Mouse (Mus musculus) spleen, embryonic (tissue): ENCODE data around the gene Pakap.

Experiments used
- CTCF ChIA-PET: fragments of 350-600 bp; sonication (Branson Sonifier 250); formaldehyde crosslinking; loops from one replicate; lab custom pipeline; 2022; lab: Charles Lee

Pakap gene

DNA sequence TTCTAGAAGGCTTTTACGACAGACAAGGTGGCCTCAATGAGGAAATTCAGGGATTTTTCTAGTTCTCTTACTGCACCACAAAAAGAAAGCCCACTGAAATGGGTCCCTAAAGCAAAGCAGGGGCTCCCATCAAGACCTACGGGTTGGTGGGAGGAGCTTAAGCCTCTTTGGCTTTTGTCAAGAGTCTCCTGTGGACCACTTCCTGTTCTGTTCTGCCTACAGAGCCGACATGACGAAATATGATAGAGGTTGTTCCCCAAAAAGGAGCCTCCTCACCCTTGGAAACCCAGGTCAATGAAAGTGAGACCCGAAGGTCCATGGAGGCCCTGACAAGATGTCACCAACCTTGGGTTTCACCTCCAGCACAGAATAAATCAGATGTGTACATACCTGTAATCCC lies 334.6 kb downstream of the Pakap start:
- CTCF ChIA-PET = interaction anchor here (0.5 to 0.9 kb wide), 4 partner anchors 11 to 234 kb away, joined by 3 read pairs; no protein-coding TSS in a partner anchor

DNA sequence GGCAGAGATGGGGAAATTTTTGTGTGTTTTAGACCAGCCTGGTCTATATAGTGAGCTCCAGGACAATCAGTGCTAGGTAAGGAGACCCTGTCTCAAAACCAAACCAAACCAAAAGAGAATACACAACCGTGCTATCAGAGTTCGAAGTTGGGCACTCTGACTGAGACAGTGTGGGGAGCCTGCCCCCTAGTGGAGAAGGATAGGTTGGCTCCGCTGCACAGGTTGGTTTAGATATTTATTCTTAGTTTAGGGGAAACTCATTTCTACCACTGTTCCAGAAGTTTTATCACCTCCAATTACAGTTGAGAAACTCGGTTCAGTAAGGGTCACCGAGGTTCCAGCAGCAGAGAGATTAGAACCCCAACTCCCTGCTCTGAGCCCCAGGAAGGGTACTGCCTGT lies 336.2 kb downstream of the Pakap start:
- CTCF ChIA-PET = no interaction called here

DNA sequence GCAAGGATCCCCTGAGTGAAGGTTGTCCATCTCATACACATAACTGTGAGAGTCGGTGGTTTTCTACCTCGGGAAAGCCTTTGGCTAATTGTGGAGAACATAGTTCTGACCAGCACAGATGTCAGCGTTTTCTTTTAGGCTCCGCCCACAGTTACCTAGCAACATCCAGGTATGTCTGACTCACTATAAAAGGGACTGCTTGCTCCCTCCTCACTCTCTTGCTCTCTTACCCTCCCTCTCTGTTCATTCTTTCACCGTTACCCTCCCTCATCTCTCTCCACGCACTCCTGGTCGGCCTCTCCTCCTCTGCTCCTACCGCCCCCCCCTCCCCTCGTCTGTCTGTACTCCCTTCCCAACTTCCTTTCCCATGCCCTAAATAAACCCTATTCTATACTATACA lies 336.7 kb downstream of the Pakap start:
- CTCF ChIA-PET = interaction anchor here (1.0 kb wide), 1 partner anchor 234 kb away, joined by 3 read pairs; no protein-coding TSS in a partner anchor

DNA sequence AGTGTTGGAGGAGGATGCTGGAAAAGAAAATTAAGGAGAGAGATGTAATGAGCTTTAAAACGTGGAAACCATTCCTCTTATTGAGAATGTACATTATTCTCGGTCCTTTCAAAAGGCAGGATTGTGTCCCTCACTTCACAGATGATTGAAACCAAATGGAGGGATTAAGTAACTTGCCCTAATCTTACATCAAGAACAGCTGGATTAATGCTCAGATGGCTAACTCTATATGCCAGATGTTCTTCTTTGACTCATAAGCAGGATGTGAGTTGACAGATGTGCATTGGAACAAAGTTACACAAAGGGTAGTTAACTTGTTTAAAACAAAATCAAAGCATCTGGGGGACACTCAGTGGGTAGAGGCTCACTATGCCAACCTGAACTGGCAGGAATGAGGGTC lies 338.7 kb downstream of the Pakap start:
- CTCF ChIA-PET = no interaction called here

DNA sequence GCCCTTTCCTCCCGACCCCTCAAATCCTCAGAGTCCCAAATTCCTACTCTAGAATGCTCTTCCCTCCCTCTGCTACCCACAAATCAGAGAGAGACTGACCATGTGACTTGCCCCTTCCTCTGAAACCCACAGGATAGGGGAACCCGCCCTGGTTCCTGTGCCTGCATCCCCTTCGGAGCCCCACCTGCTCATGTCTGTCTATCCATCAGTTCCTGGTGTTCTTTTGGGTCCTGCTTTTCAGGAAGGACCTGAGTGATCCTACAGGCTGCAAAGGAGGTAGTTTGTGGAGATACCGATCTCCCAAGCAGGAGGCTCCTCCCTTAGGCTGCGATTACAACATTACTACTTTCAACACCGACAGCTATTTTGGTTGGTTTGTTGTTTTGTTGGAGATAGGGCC lies 340.9 kb downstream of the Pakap start:
- CTCF ChIA-PET = interaction anchor here (0.6 kb wide), 1 partner anchor 67 kb away, joined by 7 read pairs; no protein-coding TSS in a partner anchor

DNA sequence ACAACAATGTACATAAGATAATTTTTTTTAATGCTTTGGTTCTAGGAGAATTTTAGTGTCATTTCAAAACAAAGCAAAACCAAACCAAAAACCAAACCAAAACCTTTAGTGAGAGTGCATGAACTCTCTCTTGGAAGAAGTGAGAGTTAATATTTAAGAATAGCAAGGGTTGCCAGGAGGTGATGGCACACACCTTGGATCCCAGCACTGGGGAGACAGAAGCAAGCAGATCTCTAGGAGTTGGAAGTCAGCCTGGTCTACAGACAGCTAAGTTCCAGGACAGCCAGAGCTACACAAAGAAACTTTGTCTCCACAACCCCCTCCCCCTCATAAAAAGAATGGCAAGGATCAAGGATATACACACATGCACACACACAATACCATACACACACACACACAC lies 345.0 kb downstream of the Pakap start:
- CTCF ChIA-PET = interaction anchor here (0.6 kb wide), 2 partner anchors 49 to 871 kb away, joined by 3 to 5 read pairs; no protein-coding TSS in a partner anchor

DNA sequence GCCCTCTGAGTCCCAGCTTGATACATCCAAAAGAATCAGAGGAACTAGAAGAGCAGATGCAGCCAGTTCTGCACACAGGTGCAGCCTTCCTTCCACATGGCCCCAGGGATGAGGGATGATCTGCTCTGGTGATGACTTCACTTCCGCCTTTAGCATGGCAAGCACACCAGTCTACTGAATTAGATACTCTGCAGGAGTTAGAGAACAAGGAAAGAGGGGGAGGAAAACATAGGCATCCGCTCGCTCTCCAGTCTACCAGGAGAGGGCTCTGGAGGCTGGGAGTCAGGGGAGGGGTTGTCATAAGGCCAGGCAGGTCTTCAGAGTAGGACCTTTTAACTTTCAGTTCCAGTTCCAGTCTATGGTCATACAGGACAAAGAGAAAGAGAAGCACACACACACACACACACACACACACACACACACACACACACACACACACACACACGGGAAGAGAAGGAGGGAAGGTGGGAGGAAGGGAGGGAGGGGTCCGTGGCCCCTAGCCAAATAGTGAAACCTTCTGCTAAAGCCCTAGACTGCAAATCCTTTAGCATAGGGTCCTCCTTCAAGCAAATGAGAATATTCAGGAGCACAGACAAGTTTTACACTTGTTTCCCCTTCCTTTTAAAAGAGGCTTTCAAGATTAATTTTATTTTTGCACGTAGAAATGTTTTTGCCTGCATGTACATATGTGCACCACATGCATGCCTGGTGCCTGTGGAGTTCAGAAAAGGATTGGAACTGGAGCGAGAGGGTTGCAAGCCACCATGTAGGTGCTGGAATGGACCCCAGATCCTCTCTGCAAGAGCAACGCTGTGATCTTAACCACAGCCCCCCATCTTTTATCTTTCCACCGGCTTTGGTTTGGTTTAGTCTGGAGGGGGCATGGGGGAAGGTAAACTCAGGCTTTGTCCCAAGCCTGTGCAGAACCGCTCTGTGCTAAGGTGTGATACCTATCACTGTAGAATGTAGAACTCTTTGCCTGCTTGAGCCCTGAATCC lies 346.5 kb downstream of the Pakap start:
- CTCF ChIA-PET = interaction anchor here (0.5 kb wide), 1 partner anchor 12 kb away, joined by 3 read pairs; no protein-coding TSS in a partner anchor

DNA sequence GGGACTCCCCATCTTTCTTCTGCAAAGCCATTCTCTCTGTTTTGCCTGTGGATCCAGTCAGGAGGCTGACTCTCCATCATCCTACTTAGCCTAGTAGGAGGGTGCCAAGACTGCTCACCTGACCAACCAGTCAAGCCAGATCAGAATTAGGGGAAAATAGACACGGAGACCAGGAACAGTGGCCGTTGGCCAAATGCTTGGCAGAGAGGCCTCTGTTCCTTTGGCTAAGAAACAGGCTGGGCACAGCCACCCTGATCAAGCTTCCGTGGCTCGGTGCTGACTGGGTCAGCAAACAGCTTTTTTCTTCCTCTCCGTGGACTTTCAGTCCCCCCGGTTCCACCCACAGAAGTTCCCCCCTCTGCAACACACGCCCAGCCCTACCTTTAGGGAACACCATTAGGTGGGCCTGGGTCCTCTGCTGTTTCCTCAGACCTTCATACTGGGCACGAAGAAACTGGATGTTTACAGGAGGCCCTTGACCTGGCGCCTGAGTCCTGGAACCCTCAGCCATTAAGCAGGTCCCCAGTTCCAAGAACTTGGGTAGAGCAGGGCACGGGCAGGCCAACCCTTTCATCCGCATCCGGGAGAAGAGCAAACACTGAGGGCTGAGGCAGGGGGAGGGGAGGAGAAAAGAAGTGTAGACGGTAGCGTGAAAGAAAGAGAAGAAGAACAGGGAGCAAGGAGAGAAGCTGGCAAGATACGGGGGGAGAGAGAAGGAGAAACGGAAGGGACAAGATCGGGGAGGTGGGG lies 347.4 kb downstream of the Pakap start:
- CTCF ChIA-PET = no interaction called here

DNA sequence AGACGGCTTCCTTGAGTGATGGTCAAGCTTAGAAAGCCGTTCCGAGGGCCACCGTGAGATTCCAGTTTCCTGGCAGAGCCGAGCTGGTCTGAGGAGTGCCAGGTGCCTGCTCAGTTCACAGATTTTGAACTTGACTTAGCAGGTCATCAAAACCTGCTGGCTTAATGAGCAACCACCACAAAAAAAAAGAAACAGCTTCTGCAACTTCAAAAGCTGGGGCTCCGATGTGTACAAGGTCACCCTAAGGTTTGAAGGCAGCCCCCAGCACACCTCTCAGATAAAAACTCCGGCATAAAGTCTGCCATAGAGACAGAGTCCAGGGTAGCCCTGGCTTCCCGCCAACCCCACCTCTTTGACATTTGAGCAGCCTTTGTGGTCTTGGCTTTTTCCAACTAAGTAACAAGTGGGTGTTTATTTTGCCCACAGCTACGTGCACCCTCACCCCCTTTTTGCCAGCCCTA lies 348.3 kb downstream of the Pakap start, which contains the start of gene D630039A03Rik:
TSS of gene D630039A03Rik (minus strand) at position 97 of the 461 bp plus-strand sequence.
- CTCF ChIA-PET = no interaction called here

DNA sequence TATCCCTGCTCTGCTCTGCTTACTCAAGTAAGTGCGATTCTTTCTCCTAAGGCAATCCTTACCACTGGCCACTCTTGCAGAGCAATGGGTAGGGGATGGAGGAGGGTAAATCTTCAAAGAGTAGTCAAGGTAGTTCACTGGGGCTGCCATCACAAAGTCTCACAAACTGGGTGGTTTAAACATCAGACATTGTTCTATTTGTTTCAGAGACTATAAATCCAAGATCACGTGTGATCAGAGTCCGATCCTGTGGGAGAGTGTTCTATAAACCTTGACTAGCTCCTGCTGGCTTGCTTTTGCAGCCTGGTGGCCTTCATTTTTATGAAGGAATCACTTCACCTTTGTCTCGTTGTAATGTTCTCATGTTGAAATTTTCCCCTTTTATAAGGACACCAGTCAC lies 348.7 kb downstream of the Pakap start:
- CTCF ChIA-PET = no interaction called here

DNA sequence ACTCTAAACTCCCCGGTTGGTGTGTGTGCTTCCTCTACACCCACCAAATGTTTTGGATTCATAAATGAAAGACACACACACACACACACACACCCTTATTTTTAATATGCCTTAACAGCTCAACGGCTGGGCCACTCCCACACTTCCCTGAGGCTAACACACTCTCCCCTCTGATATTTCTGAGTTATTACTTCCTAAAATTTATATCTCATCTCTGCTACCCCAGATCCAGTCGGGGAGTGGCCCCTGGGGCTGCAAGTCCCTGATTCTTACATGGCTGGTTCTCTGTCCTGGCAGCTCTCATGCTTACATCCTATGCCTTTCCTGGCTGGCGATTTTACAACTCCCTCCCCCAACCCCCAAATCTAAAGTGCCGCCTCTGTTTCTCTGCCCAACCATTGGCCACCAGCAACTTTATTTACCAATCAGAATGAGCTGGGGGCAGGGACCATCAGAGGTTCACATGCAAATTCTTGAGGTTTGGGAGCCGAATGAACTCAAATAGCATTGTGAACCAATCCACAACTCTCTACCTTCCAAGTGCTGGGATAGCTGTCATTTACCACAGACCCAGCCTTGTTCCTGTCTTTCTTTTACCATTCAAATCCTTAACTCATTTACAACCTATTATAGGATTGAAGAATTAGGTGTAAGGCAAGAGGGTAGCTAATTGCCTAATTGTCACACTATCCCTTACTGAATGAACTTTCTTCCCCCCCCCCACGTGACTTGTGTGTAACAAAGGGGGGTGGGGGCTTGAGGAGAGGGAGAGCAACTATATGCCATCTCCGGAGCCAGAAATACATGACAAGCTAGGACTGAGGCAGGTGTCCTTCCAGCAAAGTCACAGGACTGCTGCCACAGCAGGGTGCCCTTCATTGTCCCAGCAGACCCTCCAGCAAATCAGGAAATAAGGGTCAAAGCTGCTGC lies 351.8 kb downstream of the Pakap start:
- CTCF ChIA-PET = interaction anchor here (0.6 kb wide), 1 partner anchor 317 kb away, joined by 3 read pairs; no protein-coding TSS in a partner anchor

DNA sequence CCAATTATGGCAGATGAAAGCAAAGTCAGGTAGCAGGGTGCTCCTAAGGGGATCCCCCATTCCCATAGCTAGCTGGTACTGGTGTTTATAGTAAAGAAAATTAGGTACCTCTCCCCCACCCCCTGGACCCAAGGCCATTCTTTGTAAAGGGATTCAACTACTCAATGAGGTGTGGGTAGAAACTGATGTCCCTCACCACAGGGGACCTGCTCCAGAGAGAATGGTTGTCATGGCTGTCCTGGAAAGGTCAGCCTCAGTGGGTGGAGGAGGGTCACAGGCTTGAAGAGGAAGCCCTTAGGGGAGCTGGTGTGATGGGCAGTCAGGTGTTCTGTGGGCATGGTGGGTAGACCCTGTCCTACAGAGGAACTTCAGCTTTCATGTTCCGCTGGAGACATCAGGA lies 352.5 kb downstream of the Pakap start:
- CTCF ChIA-PET = interaction anchor here (0.6 kb wide), 1 partner anchor 318 kb away, joined by 3 read pairs; no protein-coding TSS in a partner anchor

DNA sequence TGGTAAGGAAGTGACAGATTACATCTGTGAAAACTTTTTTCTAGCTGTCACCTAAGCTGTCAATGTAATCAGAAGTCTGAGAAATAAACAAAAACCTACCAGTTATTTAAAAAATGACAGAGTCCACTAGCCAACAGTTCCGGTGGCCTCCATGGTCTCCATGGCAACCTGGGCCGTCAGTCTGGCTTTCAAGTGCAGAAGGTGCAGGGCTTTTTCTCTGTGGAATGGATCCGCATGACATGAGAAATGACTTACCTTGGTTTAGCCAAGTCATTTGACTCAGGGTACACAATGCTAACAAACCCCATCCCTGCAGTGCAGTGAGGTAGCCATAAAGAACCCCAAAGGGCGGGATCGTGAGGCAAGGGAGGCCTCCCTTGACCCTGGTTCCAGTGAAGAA lies 354.2 kb downstream of the Pakap start:
- CTCF ChIA-PET = no interaction called here

DNA sequence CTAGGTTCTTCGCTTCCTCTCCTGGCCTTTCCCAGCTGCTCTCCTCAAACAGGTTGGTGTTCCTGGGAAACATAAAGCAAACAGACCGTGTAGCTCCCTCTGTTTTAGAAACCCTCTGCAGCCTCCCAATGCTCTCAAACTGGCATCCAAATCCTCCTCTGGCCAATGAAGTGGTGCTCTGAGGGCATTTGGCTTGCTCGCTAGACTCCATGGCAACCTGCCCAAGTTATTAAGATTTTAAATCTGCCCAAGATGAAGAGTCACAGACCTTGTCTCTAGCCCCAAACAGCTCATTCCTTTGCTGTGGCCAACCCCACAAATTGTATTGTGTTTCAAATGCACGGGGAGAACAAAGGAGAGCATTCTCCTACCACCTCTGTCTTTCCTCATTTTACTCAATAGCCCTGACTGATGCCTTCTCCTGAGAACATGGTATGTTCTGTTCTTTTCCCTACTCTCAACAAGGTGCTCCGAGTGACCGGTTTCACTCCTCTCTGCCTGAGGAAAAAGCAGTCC lies 356.6 kb downstream of the Pakap start:
- CTCF ChIA-PET = no interaction called here

DNA sequence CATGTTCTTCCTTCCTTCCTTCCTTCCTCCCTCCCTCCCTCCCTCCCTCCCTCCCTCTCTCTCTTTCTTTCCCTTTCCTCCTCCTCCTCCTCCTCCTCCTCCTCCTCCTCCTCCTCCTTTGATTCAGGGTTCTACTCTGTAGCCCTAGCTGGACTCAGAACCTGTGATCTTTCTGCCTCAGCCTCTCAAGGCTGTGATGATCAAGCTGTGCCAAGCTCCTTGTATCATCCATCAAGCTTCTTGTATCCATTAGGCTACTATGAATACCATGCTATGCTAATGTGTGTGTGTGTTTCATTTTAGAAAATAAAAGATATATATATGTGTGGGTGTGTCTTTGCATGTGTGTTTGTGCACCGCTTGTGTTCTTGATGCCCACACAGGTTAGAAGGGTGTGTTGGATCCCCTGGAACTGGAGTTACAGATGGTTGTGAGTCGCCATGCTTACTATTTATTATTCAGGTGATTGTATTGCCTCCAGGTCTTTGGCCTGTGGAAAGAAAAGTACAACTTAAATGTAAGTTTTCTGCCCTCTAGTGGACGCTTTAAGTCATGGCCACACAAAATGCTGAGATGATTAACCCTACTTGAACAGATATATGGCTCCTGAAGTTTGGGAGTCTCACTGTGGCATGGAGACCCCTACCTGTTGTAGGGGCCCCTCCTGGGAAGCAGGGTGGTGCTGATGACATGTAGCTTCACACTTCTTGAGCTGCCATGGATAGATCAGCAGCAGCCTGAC lies 359.7 kb downstream of the Pakap start:
- CTCF ChIA-PET = no interaction called here

DNA sequence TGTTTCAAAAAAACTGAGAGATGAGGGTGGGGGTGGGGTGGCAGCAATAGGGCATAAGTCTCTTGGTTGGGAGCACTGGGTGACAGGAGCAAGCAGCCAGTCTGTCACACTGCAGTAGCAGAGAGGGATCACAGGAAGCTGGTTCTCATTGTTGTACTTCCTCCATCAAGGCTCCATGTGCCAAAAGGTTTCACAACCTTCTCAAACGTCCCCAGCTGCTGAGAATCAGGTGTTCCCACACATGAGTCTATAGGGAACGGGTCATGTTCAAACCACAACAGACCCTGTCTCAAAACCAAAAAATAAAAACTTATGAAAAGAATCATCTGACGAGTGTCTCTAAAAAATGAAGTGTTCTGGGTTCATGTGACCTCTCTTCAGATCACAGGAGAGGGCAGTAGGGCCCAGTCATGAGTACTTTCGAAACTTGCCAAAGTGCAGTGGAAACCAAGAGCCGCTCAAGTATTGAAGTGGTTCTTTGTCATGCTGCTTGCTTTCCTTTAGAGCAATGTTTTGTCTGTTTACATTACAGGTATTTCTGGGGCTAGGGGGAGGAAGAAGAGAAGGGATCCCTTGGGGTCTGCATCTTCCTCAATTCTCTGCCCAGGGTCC lies 362.7 kb downstream of the Pakap start:
- CTCF ChIA-PET = no interaction called here

DNA sequence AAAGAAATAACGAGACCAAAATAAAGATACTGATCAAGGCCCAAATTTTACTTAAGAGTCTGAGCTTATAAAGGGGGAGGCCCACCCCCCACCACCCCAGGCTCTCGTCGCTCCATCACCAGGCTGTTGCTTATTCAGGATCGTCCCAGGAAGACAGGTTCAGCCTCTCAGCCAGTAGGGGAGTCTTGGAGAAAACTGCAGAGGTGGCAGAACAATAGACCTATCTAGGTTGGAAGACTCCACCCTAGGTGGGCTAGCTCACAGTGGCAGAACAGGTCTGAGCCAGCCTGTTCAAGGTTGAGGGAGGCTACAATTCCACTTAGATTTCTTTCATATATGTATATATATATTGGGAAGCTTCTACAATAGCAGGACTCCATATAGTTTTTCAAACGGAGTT lies 366.2 kb downstream of the Pakap start:
- CTCF ChIA-PET = no interaction called here

DNA sequence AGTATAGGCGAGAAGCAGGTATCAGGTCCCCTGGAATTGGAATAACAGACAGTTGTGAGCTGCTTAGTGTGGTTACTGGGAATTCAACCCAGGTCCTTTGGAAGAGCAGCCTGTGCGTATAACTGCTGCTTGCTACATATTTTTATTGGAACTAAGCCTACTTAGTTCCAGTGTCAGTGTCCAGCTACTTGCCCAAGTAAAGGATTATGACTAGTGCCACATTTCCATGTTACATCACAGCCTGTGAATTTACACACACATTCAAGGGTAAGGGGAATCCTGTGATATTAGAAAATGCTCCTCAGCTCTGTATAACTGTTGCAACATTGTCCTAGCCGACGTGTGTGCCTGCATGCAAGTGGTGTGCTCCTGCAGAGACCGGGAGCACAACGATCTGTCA lies 369.3 kb downstream of the Pakap start:
- CTCF ChIA-PET = no interaction called here

DNA sequence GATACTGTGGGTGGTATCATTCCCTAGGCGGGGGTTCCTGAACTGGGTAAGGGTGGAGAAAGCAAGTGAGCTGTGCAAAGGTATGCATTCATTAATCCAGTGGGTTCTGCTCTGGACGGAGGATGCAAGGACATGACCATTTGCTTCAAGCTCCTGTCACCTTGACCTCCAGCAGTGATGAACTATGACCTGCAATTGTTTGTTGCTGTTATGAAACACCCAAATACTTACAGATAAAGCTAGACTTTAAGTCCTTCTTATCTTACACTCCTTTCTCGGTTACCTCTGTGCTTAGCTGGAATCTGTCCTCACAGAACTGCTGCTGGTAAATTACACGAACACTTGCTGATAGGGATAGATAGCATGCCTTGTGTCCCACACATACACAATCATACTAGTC lies 372.7 kb downstream of the Pakap start:
- CTCF ChIA-PET = interaction anchor here (0.7 kb wide), 1 partner anchor 171 kb away, joined by 4 read pairs; no protein-coding TSS in a partner anchor
